ENCODE assay signal across 12 mouse cellular contexts in genomic region chr3:9354756-9355155, GRCm38 (mm10).
"Had no signal": no experiment of that assay in that cellular context is flagged by ENCODE, and none has a peak within 500 bp of the region (broad histone marks: within the 10 kb centered on the region; RNA-seq: fewer than 3 reads in every experiment).

No protein-coding gene starts in this region.

- H3K4me2 ChIP-seq: liver, embryonic 13.5 days; midbrain, embryonic 11.5 days had no signal

- H3K9ac ChIP-seq: liver, embryonic 13.5 days had no signal

- H3K36me3 ChIP-seq: liver, embryonic 13.5 days had no signal

- H3K9me3 ChIP-seq: liver, embryonic 13.5 days had no signal

- DNase-seq: kidney, postnatal 25 days; layer of hippocampus, postnatal 36 days; liver, embryonic 13.5 days; lung, adult 2 months; lung, postnatal 14 days; lung, postnatal 4 days; midbrain, embryonic 14.5 days; thymus, adult 18-20 months; thymus, postnatal 36 days had no signal

- H3K4me3 ChIP-seq: left cerebral cortex, adult 2 months; liver, embryonic 13.5 days had no signal

- H3K27me3 ChIP-seq: liver, embryonic 13.5 days had no signal

- H3K27ac ChIP-seq: kidney, postnatal 0 days; left cerebral cortex, adult 2 months; liver, embryonic 13.5 days had no signal
